Mouse (Mus musculus) heart, adult 8-10 months (tissue): ENCODE measurements at regions not wholly inside any gene's neighbourhood (a gene's known extent, or its start where the extent isn't known, plus 50 kb on each side); places are given as distances from the start of the nearest gene placed in this dataset.
"Not testable (repeated sequence)": the region's sequence is repeated elsewhere in the genome, so short reads cannot be mapped to it uniquely, and the experiment has no call there.

Experiments
- DNase-seq: peaks from one replicate; pipeline ENCODE4 v3.0.0; 2022; ENCODE audit warnings: low spot score

- DNase-seq, result no peak
Measured at GRCm38 (mm10) chr13:3341416-3341815, 196.4 kb upstream of the Gdi2 start.

GRCm38 (mm10) chr13:3343611-3344010, 194.3 kb upstream of the Gdi2 start:
- DNase-seq, result no peak

GRCm38 (mm10) chr13:3354912-3355311, 183.0 kb upstream of the Gdi2 start:
- not testable (repeated sequence) for DNase-seq

GRCm38 (mm10) chr13:3358079-3358608, 179.7 kb upstream of the Gdi2 start:
- DNase-seq, result no peak

GRCm38 (mm10) chr13:3358996-3359750, 178.7 kb upstream of the Gdi2 start:
- DNase-seq, result no peak

GRCm38 (mm10) chr13:3359751-3360260, 178.1 kb upstream of the Gdi2 start:
- DNase-seq, result not testable (repeated sequence)

- DNase-seq, result no peak
Measured at GRCm38 (mm10) chr13:3360503-3361490, 177.1 kb upstream of the Gdi2 start.

- DNase-seq, result no peak
Measured at GRCm38 (mm10) chr13:3372701-3373100, 165.2 kb upstream of the Gdi2 start.

GRCm38 (mm10) chr13:3373522-3374220, 164.2 kb upstream of the Gdi2 start:
- DNase-seq, result not testable (repeated sequence)

- DNase-seq, result no peak
Measured at GRCm38 (mm10) chr13:3374796-3375195, 163.1 kb upstream of the Gdi2 start.

- DNase-seq, result not testable (repeated sequence)
Measured at GRCm38 (mm10) chr13:3377801-3378200, 160.1 kb upstream of the Gdi2 start.

- not testable (repeated sequence) for DNase-seq
Measured at GRCm38 (mm10) chr13:3405783-3406182, 132.1 kb upstream of the Gdi2 start.

- DNase-seq, result peak; percentile 85
Measured at GRCm38 (mm10) chr13:3406236-3407017, 131.4 kb upstream of the Gdi2 start.

- DNase-seq, result not testable (repeated sequence)
Measured at GRCm38 (mm10) chr13:3410281-3410680, 127.6 kb upstream of the Gdi2 start.

GRCm38 (mm10) chr13:3417026-3417425, 120.8 kb upstream of the Gdi2 start:
- no peak for DNase-seq

GRCm38 (mm10) chr13:3455374-3455773, 82.5 kb upstream of the Gdi2 start:
- not testable (repeated sequence) for DNase-seq

GRCm38 (mm10) chr13:3476884-3477283, 61.0 kb upstream of the Gdi2 start:
- no peak for DNase-seq

GRCm38 (mm10) chr13:3477997-3478728, 59.7 kb upstream of the Gdi2 start:
- DNase-seq, result peak; percentile 26
